Mouse (Mus musculus): ENCODE data around the gene Olfr790.

Gene Olfr790

GRCm38 (mm10) chr10:129498192-129498591, at the start of gene Olfr790:
Gene Olfr790 (plus strand): TSS chr10:129498492.
- DNase-seq = no peak

- DNase-seq = no peak
Measured at GRCm38 (mm10) chr10:129461562-129461961, 36.7 kb upstream of the Olfr790 start, which contains the start of gene Olfr787. Gene Olfr787 (plus strand): TSS chr10:129461862.

- no peak for DNase-seq
Measured at GRCm38 (mm10) chr10:129470698-129471097, 27.6 kb upstream of the Olfr790 start, which contains the start of gene Olfr788. Gene Olfr788 (plus strand): TSS chr10:129470998.

GRCm38 (mm10) chr10:129473256-129473655, 25.0 kb upstream of the Olfr790 start:
- DNase-seq = no peak

GRCm38 (mm10) chr10:129473723-129474122, 24.6 kb upstream of the Olfr790 start:
- DNase-seq = no peak

- no peak for DNase-seq
Measured at GRCm38 (mm10) chr10:129484452-129484851, 13.8 kb upstream of the Olfr790 start, which contains the start of gene Olfr789. Gene Olfr789 (plus strand): TSS chr10:129484752.

GRCm38 (mm10) chr10:129490101-129490500, 8.2 kb upstream of the Olfr790 start:
- no peak for DNase-seq

- no peak for DNase-seq
Measured at GRCm38 (mm10) chr10:129521492-129521891, 23.2 kb downstream of the Olfr790 start, which contains the start of gene Olfr791. Gene Olfr791 (plus strand): TSS chr10:129521792.

GRCm38 (mm10) chr10:129538862-129539261, 40.6 kb downstream of the Olfr790 start, which contains the start of gene Olfr792:
Gene Olfr792 (plus strand): TSS chr10:129539162.
- DNase-seq = no peak

- no peak for DNase-seq
Measured at GRCm38 (mm10) chr10:129549354-129549753, 51.1 kb downstream of the Olfr790 start.

Data from heart, adult 11 months (tissue).